Mouse (Mus musculus) hindbrain, embryonic 16.5 days (tissue): ENCODE data around the gene 2900026A02Rik. TPM values are rescaled to one million over a fixed set of nuclear protein-coding genes. Genes with fewer than 3 reads are reported as not detected.

ENCODE experiments used
- ATAC-seq: fragments of 200-750 bp; cut with Nextera tagmentation; 2 replicates; pipeline ENCODE4 v1.8.0; 2017; ENCODE audit warnings: moderate TSS enrichment, moderate library complexity
- H3K27ac ChIP-seq: fragments of 300-500 bp; sonication (generic); 2 replicates; pipeline ENCODE4 v1.5.1; 2014; ENCODE audit warnings: low read depth, mild to moderate bottlenecking, control low read depth, low read length, moderate library complexity
- H3K27me3 ChIP-seq: fragments of 300-500 bp; sonication (generic); replicated peaks from 2 replicates; pipeline ENCODE4 v1.6.1; 2014; ENCODE audit warnings: low read length; ENCODE audit not compliant: control insufficient read depth, insufficient read depth
- H3K36me3 ChIP-seq: fragments of 300-500 bp; sonication (generic); 2 replicates; pipeline ENCODE4 v1.6.1; 2014; ENCODE audit warnings: mild to moderate bottlenecking, low read length, moderate library complexity, mixed read lengths; ENCODE audit not compliant: control insufficient read depth, insufficient read depth
- H3K4me1 ChIP-seq: fragments of 300-500 bp; sonication (generic); 2 replicates; pipeline ENCODE4 v1.6.1; 2014; ENCODE audit warnings: low read depth, low read length; ENCODE audit not compliant: control insufficient read depth, insufficient read depth
- H3K4me2 ChIP-seq: fragments of 300-500 bp; sonication (generic); 2 replicates; pipeline ENCODE4 v1.6.1; 2014; ENCODE audit warnings: mild to moderate bottlenecking, low read length, control low read depth, moderate library complexity
- H3K4me3 ChIP-seq: fragments of 300-500 bp; sonication (generic); 2 replicates; pipeline ENCODE4 v1.5.1; 2014; ENCODE audit warnings: mild to moderate bottlenecking, low read length, control low read depth, moderate library complexity
- H3K9ac ChIP-seq: fragments of 300-500 bp; sonication (generic); 2 replicates; pipeline ENCODE4 v1.6.1; 2014; ENCODE audit warnings: low read depth, mild to moderate bottlenecking, control low read depth, low read length, moderate library complexity
- H3K9me3 ChIP-seq: fragments of 300-500 bp; sonication (generic); 2 replicates; pipeline ENCODE4 v1.6.1; 2014; ENCODE audit warnings: mild to moderate bottlenecking, low read length, moderate library complexity; ENCODE audit not compliant: control insufficient read depth
- WGBS: fragments of 180-500 bp; shearing (Covaris S2); extraction: QIAGEN DNeasy Blood & Tissue Kit; methylation state at CpG from one replicate; pipeline ENCODE4 v1.1.7; 2014; 5-methylcytosine and 5-hydroxymethylcytosine counted together
- polyA plus RNA-seq: library from polyadenylated mRNA; unstranded; fragments of >200 nt; fragmentation: Nextera tagmentation; extraction: Ambion mirVana; gene quantifications from 2 replicates; pipeline ENCODE4 v1.2.1, GENCODE M21; 2015

Gene 2900026A02Rik
- polyA plus RNA-seq, 1 experiment from 2014 or later: 4.3 TPM

- Histone ChIP-seq H3K27ac (no peak overlapping the region; the same call in 1 of the 2 replicates), H3K27me3 (no peaks in the 10 kb centered on the region), H3K4me2 (no peak overlapping the region), H3K4me3 (no peak overlapping the region), H3K36me3 (no peaks in the 10 kb centered on the region), H3K9ac (0 out of 2 replicates have a peak overlapping the region, but pooled peaks have one; percentile 24), H3K9me3 (no peaks in the 10 kb centered on the region), H3K4me1 (peaks cover 17% of the 10 kb centered on the region)
- 68% methylated on average over 10 of the region's 10 CpGs for WGBS
- ATAC-seq: no peak
Observed at GRCm38 (mm10) chr5:113160320-113160719, 60.7 kb downstream of the 2900026A02Rik start.

GRCm38 (mm10) chr5:113158759-113159355, 62.2 kb downstream of the 2900026A02Rik start:
- 53% methylated on average over 8 of the region's 8 CpGs for WGBS

DNA sequence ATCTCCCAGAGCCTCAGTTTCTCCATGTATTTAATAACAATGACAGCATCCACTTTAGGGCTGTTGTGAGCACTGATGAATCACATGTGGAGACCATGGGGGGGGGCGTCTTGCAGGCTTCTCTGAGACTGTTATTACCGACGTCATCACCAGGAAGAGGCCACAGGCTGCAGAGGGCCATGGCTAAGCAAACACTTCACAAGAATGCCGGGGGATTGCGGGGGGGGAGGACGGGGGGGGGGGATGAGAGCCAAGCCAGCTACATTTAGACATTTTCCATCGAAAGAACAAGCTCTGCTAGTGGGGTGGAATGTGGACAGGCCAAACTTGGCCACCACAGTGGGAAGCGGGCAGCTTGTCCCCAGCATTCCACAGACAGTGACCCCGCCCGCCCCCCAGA, 63.4 kb downstream of the 2900026A02Rik start:
- H3K27ac ChIP-seq: no peak overlapping the region
- no peaks in the 10 kb centered on the region for H3K9me3 ChIP-seq
- H3K9ac ChIP-seq: 0 out of 2 replicates have a peak overlapping the region, but pooled peaks have one; percentile 1
- no peak overlapping the region for H3K4me3 ChIP-seq
- no peak for ATAC-seq
- no peak overlapping the region for H3K4me2 ChIP-seq
- H3K4me1 ChIP-seq: peaks cover 13% of the 10 kb centered on the region
- 69% methylated on average over 10 of the region's 10 CpGs for WGBS
- H3K36me3 ChIP-seq: no peaks in the 10 kb centered on the region
- no peaks in the 10 kb centered on the region for H3K27me3 ChIP-seq

More at GRCm38 (mm10) chr5:113158759-113159355, 62.2 kb downstream of the 2900026A02Rik start:
- Histone ChIP-seq H3K27ac (no peak overlapping the region), H3K9me3 (no peaks in the 10 kb centered on the region), H3K9ac (no peak overlapping the region), H3K36me3 (no peaks in the 10 kb centered on the region), H3K4me2 (no peak overlapping the region), H3K4me3 (no peak overlapping the region), H3K27me3 (no peaks in the 10 kb centered on the region), H3K4me1 (peaks cover 12% of the 10 kb centered on the region)
- no peak for ATAC-seq

- Histone ChIP-seq H3K27me3 (no peaks in the 10 kb centered on the region), H3K4me1 (peaks cover 13% of the 10 kb centered on the region), H3K4me3 (no peak overlapping the region), H3K27ac (no peak overlapping the region), H3K4me2 (no peak overlapping the region), H3K9ac (no peak overlapping the region), H3K36me3 (no peaks in the 10 kb centered on the region), H3K9me3 (no peaks in the 10 kb centered on the region)
- WGBS: 82% methylated on average over 5 of the region's 5 CpGs
- no peak for ATAC-seq
Observed at GRCm38 (mm10) chr5:113157006-113157405, 64.0 kb downstream of the 2900026A02Rik start.

DNA sequence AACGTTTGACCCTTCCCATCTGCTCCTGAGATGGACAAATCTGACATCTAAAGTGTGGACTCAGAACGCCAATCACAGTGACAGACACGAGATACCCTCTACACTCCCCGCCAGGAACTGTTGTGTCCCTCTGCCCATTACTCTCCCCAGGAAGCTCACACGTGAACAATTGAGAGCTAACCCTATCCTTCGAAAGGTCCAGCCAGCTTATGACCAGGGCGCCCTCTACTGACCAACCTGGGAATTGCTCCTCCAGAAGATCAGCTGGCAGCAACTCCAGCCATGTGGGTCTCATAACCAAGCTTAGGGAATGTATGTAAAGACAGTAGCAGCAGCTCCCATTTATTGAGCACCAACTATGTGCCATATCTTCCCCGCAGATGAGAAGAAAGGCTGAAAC, 65.9 kb downstream of the 2900026A02Rik start:
- 5% methylated on average over 8 of the region's 8 CpGs for WGBS
- H3K36me3 ChIP-seq: no peaks in the 10 kb centered on the region
- no peak overlapping the region for H3K27ac ChIP-seq
- peaks cover 14% of the 10 kb centered on the region for H3K4me1 ChIP-seq
- H3K9me3 ChIP-seq: no peaks in the 10 kb centered on the region
- H3K4me2 ChIP-seq: no peak overlapping the region
- H3K9ac ChIP-seq: no peak overlapping the region
- H3K27me3 ChIP-seq: no peaks in the 10 kb centered on the region
- no peak overlapping the region for H3K4me3 ChIP-seq
- ATAC-seq: no peak

GRCm38 (mm10) chr5:113154441-113154840, 66.6 kb downstream of the 2900026A02Rik start:
- no peaks in the 10 kb centered on the region for H3K36me3 ChIP-seq
- H3K27me3 ChIP-seq: no peaks in the 10 kb centered on the region
- H3K4me1 ChIP-seq: peaks cover 14% of the 10 kb centered on the region
- H3K27ac ChIP-seq: no peak overlapping the region
- no peak overlapping the region for H3K4me3 ChIP-seq
- no peak for ATAC-seq
- no peak overlapping the region for H3K9ac ChIP-seq
- no peak overlapping the region for H3K4me2 ChIP-seq
- no peaks in the 10 kb centered on the region for H3K9me3 ChIP-seq
- WGBS: 80% methylated on average over 5 of the region's 5 CpGs

- peak overlapping the region; percentile 23 for H3K9ac ChIP-seq
- peaks cover 18% of the 10 kb centered on the region for H3K4me1 ChIP-seq
- no peaks in the 10 kb centered on the region for H3K9me3 ChIP-seq
- WGBS: 78% methylated on average over 5 of the region's 5 CpGs
- no peak for ATAC-seq
- H3K4me2 ChIP-seq: no peak overlapping the region
- H3K4me3 ChIP-seq: no peak overlapping the region
- no peaks in the 10 kb centered on the region for H3K36me3 ChIP-seq
- no peak overlapping the region; the same call in 1 of the 2 replicates for H3K27ac ChIP-seq
- H3K27me3 ChIP-seq: no peaks in the 10 kb centered on the region
Observed at GRCm38 (mm10) chr5:113153508-113153830, 67.6 kb downstream of the 2900026A02Rik start.

- H3K4me2 ChIP-seq: no peak overlapping the region
- no peaks in the 10 kb centered on the region for H3K9me3 ChIP-seq
- H3K27me3 ChIP-seq: no peaks in the 10 kb centered on the region
- peak overlapping the region; percentile 23 for H3K9ac ChIP-seq
- WGBS: 38% methylated on average over 22 of the region's 22 CpGs
- no peak overlapping the region; the same call in 1 of the 2 replicates for H3K27ac ChIP-seq
- 0 out of 2 replicates have a peak, but pooled peaks have one; percentile 19 for ATAC-seq
- H3K4me3 ChIP-seq: no peak overlapping the region
- H3K36me3 ChIP-seq: no peaks in the 10 kb centered on the region
- peaks cover 23% of the 10 kb centered on the region for H3K4me1 ChIP-seq
Observed at GRCm38 (mm10) chr5:113152663-113153507, 68.2 kb downstream of the 2900026A02Rik start.

GRCm38 (mm10) chr5:113151554-113152103, 69.4 kb downstream of the 2900026A02Rik start:
- Histone ChIP-seq H3K4me2 (no peak overlapping the region), H3K9ac (no peak overlapping the region), H3K36me3 (no peaks in the 10 kb centered on the region), H3K27me3 (no peaks in the 10 kb centered on the region), H3K27ac (peak overlapping the region; percentile 52), H3K4me3 (no peak overlapping the region), H3K4me1 (peaks cover 23% of the 10 kb centered on the region), H3K9me3 (no peaks in the 10 kb centered on the region)
- 38% methylated on average over 11 of the region's 11 CpGs for WGBS
- peak; percentile 53; the same call in 1 of the 2 replicates for ATAC-seq
